Comparison of ENCODE assay signal across 15 mouse cellular contexts in the genomic region with DNA sequence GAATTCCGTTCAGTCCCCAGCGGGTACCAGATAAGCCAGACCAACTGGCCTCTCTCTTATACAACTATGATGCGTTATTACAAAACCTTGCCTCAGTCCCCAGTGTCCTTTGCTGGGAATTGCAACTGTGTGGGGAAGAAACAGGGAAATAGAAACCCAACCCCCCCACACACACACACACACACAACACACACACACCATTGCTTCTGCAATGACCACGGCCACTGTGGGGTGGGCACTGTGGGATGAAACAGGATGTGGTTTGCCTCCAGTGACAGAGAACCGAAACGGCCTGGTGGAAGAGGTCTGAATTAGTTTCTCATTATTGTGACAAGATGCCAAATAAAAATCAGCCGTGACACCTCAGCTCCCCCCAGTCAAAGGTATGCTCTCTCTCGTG.
A peak's percentile ranks its signal among the peaks of the same experiment; 100 is the strongest.
DNase-seq lines count a peak whose midpoint lies in the region; ATAC-seq and TF ChIP-seq lines count a peak whose summit lies in the region.
"Had no signal": no experiment of that assay in that cellular context is flagged by ENCODE, and none has a peak within 500 bp of the region (broad histone marks: within the 10 kb centered on the region; RNA-seq: fewer than 3 reads in every experiment).

No protein-coding gene starts in this region.

- no peak overlapping the region for H3K4me2 ChIP-seq in heart, embryonic 11.5 days
- H3K4me2 ChIP-seq in midbrain, embryonic 16.5 days (ENCODE audit: low read length) = no peak overlapping the region
- H3K4me2 ChIP-seq: embryonic facial prominence, embryonic 15.5 days; forebrain, embryonic 13.5 days; heart, embryonic 12.5 days; hindbrain, embryonic 13.5 days had no signal

- WGBS in heart, embryonic 11.5 days (ENCODE audit: insufficient replicate concordance) = 69% methylated on average over 8 of the region's 8 CpGs
- WGBS in lung, adult 2 months = 49% methylated on average over 8 of the region's 8 CpGs
- WGBS in limb, embryonic 10.5 days = 79% methylated on average over 8 of the region's 8 CpGs
- 83% methylated on average over 8 of the region's 8 CpGs for WGBS in midbrain, embryonic 16.5 days

- no peak overlapping the region for H3K9ac ChIP-seq in heart, embryonic 11.5 days (ENCODE audit: low read depth, low read length)
- H3K9ac ChIP-seq in midbrain, embryonic 16.5 days (ENCODE audit: low read depth, low read length) = no peak overlapping the region
- H3K9ac ChIP-seq: embryonic facial prominence, embryonic 15.5 days; forebrain, embryonic 13.5 days; heart, embryonic 12.5 days; hindbrain, embryonic 13.5 days had no signal

- no peak overlapping the region for H3K4me3 ChIP-seq in heart, embryonic 11.5 days (ENCODE audit: low read depth, low read length)
- H3K4me3 ChIP-seq in lung, adult 2 months (replicated peaks; ENCODE audit: extremely low read depth, low read depth, low read length) = no peak overlapping the region
- H3K4me3 ChIP-seq in limb, embryonic 10.5 days = no peak overlapping the region
- H3K4me3 ChIP-seq in midbrain, embryonic 16.5 days (ENCODE audit: low read depth, low read length) = no peak overlapping the region
- H3K4me3 ChIP-seq: embryonic facial prominence, embryonic 15.5 days; forebrain, embryonic 13.5 days; heart, embryonic 12.5 days; hindbrain, embryonic 13.5 days had no signal

- H3K27ac ChIP-seq in heart, embryonic 11.5 days (ENCODE audit: low read depth, low read length) = no peak overlapping the region
- H3K27ac ChIP-seq in limb, embryonic 10.5 days = peak overlapping the region; percentile 37; the same call in 1 of the 2 replicates
- no peak overlapping the region for H3K27ac ChIP-seq in midbrain, embryonic 16.5 days (ENCODE audit: low read length)
- H3K27ac ChIP-seq: embryonic facial prominence, embryonic 15.5 days; forebrain, embryonic 13.5 days; hindbrain, embryonic 13.5 days had no signal

- no peaks in the 10 kb centered on the region for H3K36me3 ChIP-seq in heart, embryonic 11.5 days (ENCODE audit: control insufficient read depth, insufficient read depth, low read length)
- no peaks in the 10 kb centered on the region for H3K36me3 ChIP-seq in limb, embryonic 10.5 days
- no peaks in the 10 kb centered on the region for H3K36me3 ChIP-seq in midbrain, embryonic 16.5 days (ENCODE audit: control insufficient read depth, insufficient read depth, low read length)
- H3K36me3 ChIP-seq: embryonic facial prominence, embryonic 15.5 days; heart, embryonic 12.5 days; hindbrain, embryonic 13.5 days had no signal

- ATAC-seq in heart, embryonic 11.5 days (replicated peaks; ENCODE audit: insufficient number of reproducible peaks, low FRiP score, low TSS enrichment) = no peak
- ATAC-seq in midbrain, embryonic 16.5 days = no peak
- no peak for ATAC-seq in frontal cortex, adult (ENCODE audit: low TSS enrichment)
- ATAC-seq: forebrain, embryonic 13.5 days had no signal

- no peaks in the 10 kb centered on the region for H3K27me3 ChIP-seq in heart, embryonic 11.5 days (ENCODE audit: control insufficient read depth, insufficient read depth, low read length)
- peaks cover 74% of the 10 kb centered on the region for H3K27me3 ChIP-seq in limb, embryonic 10.5 days (ENCODE audit: low read depth, poor library complexity, severe bottlenecking)
- peaks cover 3% of the 10 kb centered on the region; the same call in 1 of the 2 replicates for H3K27me3 ChIP-seq in midbrain, embryonic 16.5 days (ENCODE audit: control insufficient read depth, insufficient read depth, low read depth, low read length)
- H3K27me3 ChIP-seq: embryonic facial prominence, embryonic 15.5 days had no signal

- peak; percentile 9 for DNase-seq in heart, adult 8-10 months (ENCODE audit: low spot score)
- DNase-seq in lung, adult 18-20 months = peak; percentile 6 to 10
- no peak for DNase-seq in lung, adult 2 months
- no peak for DNase-seq in limb, embryonic 10.5 days (ENCODE audit: low spot score)
- DNase-seq in monocyte, adult 2 months (ENCODE audit: low read depth in 1 of 2, low spot score in 2 of 2) = peak; percentile 45 to 54
- DNase-seq: adrenal gland, adult 2 months; cerebellum, postnatal 10 days; layer of hippocampus, adult 9-11 months had no signal

- no peaks in the 10 kb centered on the region for H3K9me3 ChIP-seq in heart, embryonic 11.5 days (replicated peaks; ENCODE audit: control insufficient read depth, low read length)
- H3K9me3 ChIP-seq in limb, embryonic 10.5 days (replicated peaks) = no peaks in the 10 kb centered on the region
- H3K9me3 ChIP-seq in midbrain, embryonic 16.5 days (replicated peaks; ENCODE audit: control insufficient read depth, low read length, poor library complexity, severe bottlenecking) = no peaks in the 10 kb centered on the region
- H3K9me3 ChIP-seq: embryonic facial prominence, embryonic 15.5 days; forebrain, embryonic 13.5 days; heart, embryonic 12.5 days; hindbrain, embryonic 13.5 days had no signal

- H3K4me1 ChIP-seq in heart, embryonic 11.5 days (ENCODE audit: control insufficient read depth, insufficient read depth, low read length) = peaks cover 6% of the 10 kb centered on the region
- H3K4me1 ChIP-seq in lung, adult 2 months (ENCODE audit: control insufficient read depth, insufficient read depth, low read length) = peaks cover 13% of the 10 kb centered on the region
- H3K4me1 ChIP-seq in limb, embryonic 10.5 days = peaks cover 52% of the 10 kb centered on the region
- peaks cover 3% of the 10 kb centered on the region; the same call in 1 of the 2 replicates for H3K4me1 ChIP-seq in midbrain, embryonic 16.5 days (ENCODE audit: control insufficient read depth, insufficient read depth, low read length)

- TF ChIP-seq POLR2A in lung, adult 2 months (IDR thresholded peaks at IDR 0.05; ENCODE audit: borderline replicate concordance, extremely low read depth, low read depth, low read length) = no peak

- no peak for TF ChIP-seq CTCF in lung, adult 2 months (IDR thresholded peaks at IDR 0.05; ENCODE audit: insufficient read depth, low read length)

Comparison
In these comparisons a context has a peak if more than half of its experiments do, and no peak if none do; other contexts are left out.
1. DNase-seq: peak in heart, adult 8-10 months (single experiment), lung, adult 18-20 months (2 of 2) and monocyte, adult 2 months (2 of 2); none in lung, adult 2 months (single experiment) and limb, embryonic 10.5 days (single experiment).